Mouse (Mus musculus) lung, adult 2 months (tissue): Measurements from ENCODE around the gene Gm45213. TPM values are rescaled to one million over a fixed set of nuclear protein-coding genes. Genes with fewer than 3 reads are reported as not detected.

Source experiments
- DNase-seq: peaks from one replicate; pipeline ENCODE4 v3.0.0; 2022
- H3K4me1 ChIP-seq: fragments of 200-500 bp; 2 replicates; pipeline ENCODE4 v1.6.1; 2011; ENCODE audit warnings: low read length; ENCODE audit not compliant: control insufficient read depth, insufficient read depth
- H3K4me3 ChIP-seq: fragments of 200-500 bp; replicated peaks from 2 replicates; pipeline ENCODE3; 2011; ENCODE audit warnings: low read depth, mild to moderate bottlenecking, control low read depth, low read length; ENCODE audit errors: extremely low read depth
- CTCF ChIP-seq: fragments of 200-500 bp; IDR thresholded peaks from 2 replicates; pipeline ENCODE4 v1.5.1; 2011; ENCODE audit warnings: mild to moderate bottlenecking, low read length, control low read depth; ENCODE audit not compliant: insufficient read depth
- POLR2A ChIP-seq: fragments of 200-500 bp; IDR thresholded peaks from 2 replicates; pipeline ENCODE4 v1.6.1; 2011; ENCODE audit warnings: low read depth, mild to moderate bottlenecking, control low read depth, low read length, borderline replicate concordance; ENCODE audit errors: extremely low read depth
- WGBS: fragments of 180-500 bp; shearing (Covaris S2); methylation state at CpG from one replicate; pipeline ENCODE4 v1.1.7; 2018; 5-methylcytosine and 5-hydroxymethylcytosine counted together
- polyA plus RNA-seq: library from polyadenylated mRNA; depleted of rRNA; stranded (reverse); fragments of >200 nt; gene quantifications from 2 replicates; pipeline ENCODE4 v1.2.3, GENCODE M21; 2012; rRNA removed

Gm45213 gene
- polyA plus RNA-seq, 1 experiment: not detected

GRCm38 (mm10) chr7:66104531-66104930 lies 61.1 kb downstream of the Gm45213 start:
- Histone ChIP-seq H3K4me1 (peaks cover 11% of the 10 kb centered on the region), H3K4me3 (no peak overlapping the region)
- DNase-seq: no peak
- WGBS: 90% methylated on average over 5 of the region's 5 CpGs
- TF ChIP-seq POLR2A: no peak
- no peak for TF ChIP-seq CTCF

- Histone ChIP-seq H3K4me1 (peaks cover 14% of the 10 kb centered on the region), H3K4me3 (no peak overlapping the region)
- 29% methylated on average over 4 of the region's 4 CpGs for WGBS
- no peak for DNase-seq
- TF ChIP-seq CTCF: no peak
- TF ChIP-seq POLR2A: no peak
Measured at GRCm38 (mm10) chr7:66105771-66106170, 62.4 kb downstream of the Gm45213 start.

GRCm38 (mm10) chr7:66106581-66107056 lies 63.2 kb downstream of the Gm45213 start:
- TF ChIP-seq CTCF: no peak
- peak overlapping the region; percentile 32 for H3K4me3 ChIP-seq
- no peak for DNase-seq
- H3K4me1 ChIP-seq: peaks cover 14% of the 10 kb centered on the region
- 42% methylated on average over 7 of the region's 7 CpGs for WGBS

- H3K4me3 ChIP-seq: no peak overlapping the region
- DNase-seq: no peak
- 58% methylated on average over 11 of the region's 11 CpGs for WGBS
- TF ChIP-seq POLR2A (no peak), CTCF (no peak)
- H3K4me1 ChIP-seq: peaks cover 14% of the 10 kb centered on the region
Measured at GRCm38 (mm10) chr7:66107206-66107605, 63.8 kb downstream of the Gm45213 start.

GRCm38 (mm10) chr7:66107930-66108329 lies 64.5 kb downstream of the Gm45213 start:
- peaks cover 14% of the 10 kb centered on the region for H3K4me1 ChIP-seq
- no peak for DNase-seq
- no peak overlapping the region for H3K4me3 ChIP-seq
- TF ChIP-seq POLR2A (no peak), CTCF (peak; percentile 28; the same call in 1 of the 2 replicates)
- WGBS: 15% methylated on average over 7 of the region's 7 CpGs

- TF ChIP-seq POLR2A (peak; percentile 75; the same call in 1 of the 2 replicates), CTCF (no peak)
- peaks cover 15% of the 10 kb centered on the region for H3K4me1 ChIP-seq
- WGBS: 5% methylated on average over 104 of the region's 123 CpGs
- DNase-seq: peak; percentile 88
- H3K4me3 ChIP-seq: peak within 1 kb of the TSS; percentile 91
Measured at GRCm38 (mm10) chr7:66108961-66109854, 65.8 kb downstream of the Gm45213 start, which contains the start of gene Chsy1. Gene Chsy1 (plus strand): TSS chr7:66109515.

- peaks cover 16% of the 10 kb centered on the region for H3K4me1 ChIP-seq
- H3K4me3 ChIP-seq: peak overlapping the region; percentile 91
- WGBS: 5% methylated on average over 76 of the region's 77 CpGs
- peak; percentile 52 for DNase-seq
- TF ChIP-seq POLR2A (no peak), CTCF (no peak)
Measured at GRCm38 (mm10) chr7:66109855-66110635, 66.6 kb downstream of the Gm45213 start.

GRCm38 (mm10) chr7:66110636-66111112 lies 67.3 kb downstream of the Gm45213 start:
- 19% methylated on average over 10 of the region's 10 CpGs for WGBS
- TF ChIP-seq POLR2A (no peak), CTCF (no peak)
- DNase-seq: no peak
- Histone ChIP-seq H3K4me1 (peaks cover 16% of the 10 kb centered on the region), H3K4me3 (peak overlapping the region; percentile 91)

GRCm38 (mm10) chr7:66111211-66111610 lies 67.8 kb downstream of the Gm45213 start:
- no peak for TF ChIP-seq POLR2A
- TF ChIP-seq CTCF: no peak
- Histone ChIP-seq H3K4me1 (peaks cover 18% of the 10 kb centered on the region), H3K4me3 (peak overlapping the region; percentile 91)
- WGBS: 69% methylated on average over 10 of the region's 10 CpGs
- DNase-seq: no peak

Other genes with a start within 250 kb of the Gm45213 start
- gene Pcsk6, start 181.9 kb upstream of the Gm45213 start, polyA plus RNA-seq: 6.9 and 11.3 TPM in 2 replicates
- 7.3 and 10.0 TPM in 2 replicates for gene Snrpa1, start 15.4 kb downstream of the Gm45213 start, polyA plus RNA-seq
- gene Selenos, start 36.0 kb downstream of the Gm45213 start, polyA plus RNA-seq: 109 and 165 TPM in 2 replicates
- 14.6 and 18.1 TPM in 2 replicates for gene Chsy1, start 65.9 kb downstream of the Gm45213 start, polyA plus RNA-seq